In genomic region chr1:193172991-193173809, GRCm38 (mm10) we compare ENCODE assay signal across 8 mouse cellular contexts. TPM values are rescaled to one million over a fixed set of nuclear protein-coding genes. Genes with fewer than 3 reads are reported as not detected.
DNase-seq lines count a peak whose midpoint lies in the region; ATAC-seq lines count a peak whose summit lies in the region.

No protein-coding gene starts in this region.

- WGBS in heart, embryonic 14.5 days = under 1% methylated on average over 48 of the region's 48 CpGs
- WGBS in liver, embryonic 13.5 days (ENCODE audit: insufficient replicate concordance) = under 1% methylated on average over 48 of the region's 48 CpGs
- under 1% methylated on average over 48 of the region's 48 CpGs for WGBS in stomach, embryonic 16.5 days

- H3K9ac ChIP-seq in heart, embryonic 14.5 days (ENCODE audit: low read length) = peak overlapping the region; percentile 89
- H3K9ac ChIP-seq in liver, embryonic 13.5 days = peak overlapping the region; percentile 90
- peak overlapping the region; percentile 79 for H3K9ac ChIP-seq in stomach, embryonic 16.5 days (ENCODE audit: low read length)

- peaks cover 3% of the 10 kb centered on the region; the same call in 1 of the 2 replicates for H3K36me3 ChIP-seq in heart, embryonic 14.5 days (ENCODE audit: control insufficient read depth, insufficient read depth, low read length)
- no peaks in the 10 kb centered on the region for H3K36me3 ChIP-seq in liver, embryonic 13.5 days
- H3K36me3 ChIP-seq in stomach, embryonic 16.5 days (ENCODE audit: control insufficient read depth, insufficient read depth, low read length) = no peaks in the 10 kb centered on the region

- ATAC-seq in CD4-positive, CD25-positive, alpha-beta regulatory T cell, adult 4 months = peak; percentile 90
- peak; percentile 99 for ATAC-seq in heart, embryonic 14.5 days (ENCODE audit: insufficient number of reproducible peaks, insufficient read depth, low FRiP score, low read depth)
- ATAC-seq in liver, embryonic 13.5 days (ENCODE audit: low read depth) = peak; percentile 99
- ATAC-seq in stomach, embryonic 16.5 days (ENCODE audit: insufficient read depth, low FRiP score) = peak; percentile 98

- H3K27ac ChIP-seq in heart, embryonic 14.5 days (replicated peaks in 1 of 2; ENCODE audit: control insufficient read depth in 1 of 2, insufficient read depth in 1 of 2, low read depth in 2 of 2, low read length in 2 of 2) = peak overlapping the region; percentile 91 to 92
- peak overlapping the region; percentile 80 for H3K27ac ChIP-seq in liver, embryonic 13.5 days
- peak overlapping the region; percentile 89 for H3K27ac ChIP-seq in stomach, embryonic 16.5 days (ENCODE audit: low read length)

- peak; percentile 95 for DNase-seq in c-Kit-negative CD71-positive TER-119-positive erythroid progenitor cells, embryonic 14.5 days (ENCODE audit: low read depth, low spot score)
- peak; percentile 98 for DNase-seq in fibroblast of lung, adult 2 months (ENCODE audit: low read depth)
- peak; percentile 97 for DNase-seq in kidney, postnatal 14 days
- DNase-seq in liver, embryonic 13.5 days = peak; percentile 99
- peak; percentile 96 for DNase-seq in neural tube, embryonic 10.5 days (ENCODE audit: extremely low spot score, low spot score)

- no peaks in the 10 kb centered on the region for H3K27me3 ChIP-seq in heart, embryonic 14.5 days (ENCODE audit: control insufficient read depth, insufficient read depth, low read length)
- H3K27me3 ChIP-seq in liver, embryonic 13.5 days = no peaks in the 10 kb centered on the region
- no peaks in the 10 kb centered on the region for H3K27me3 ChIP-seq in stomach, embryonic 16.5 days (ENCODE audit: control insufficient read depth, insufficient read depth, low read length)

- H3K4me2 ChIP-seq in heart, embryonic 14.5 days (ENCODE audit: low read length) = peak overlapping the region; percentile 84
- peak overlapping the region; percentile 91 for H3K4me2 ChIP-seq in liver, embryonic 13.5 days
- H3K4me2 ChIP-seq in stomach, embryonic 16.5 days (ENCODE audit: low read depth, low read length) = peak overlapping the region; percentile 76

- H3K4me1 ChIP-seq in heart, embryonic 14.5 days (ENCODE audit: control insufficient read depth in 2 of 2, insufficient read depth in 2 of 2, low read length in 2 of 2) = peaks cover 14 to 36% of the 10 kb centered on the region in 2 experiments
- H3K4me1 ChIP-seq in liver, embryonic 13.5 days (replicated peaks) = peaks cover 40% of the 10 kb centered on the region
- peaks cover 16% of the 10 kb centered on the region for H3K4me1 ChIP-seq in stomach, embryonic 16.5 days (ENCODE audit: control insufficient read depth, insufficient read depth, low read length)

- peak overlapping the region; percentile 80 to 81 for H3K4me3 ChIP-seq in heart, embryonic 14.5 days (ENCODE audit: control insufficient read depth in 1 of 2, insufficient read depth in 1 of 2, low read depth in 1 of 2, low read length in 2 of 2)
- peak overlapping the region; percentile 88 for H3K4me3 ChIP-seq in liver, embryonic 13.5 days (replicated peaks)
- peak overlapping the region; percentile 67 for H3K4me3 ChIP-seq in stomach, embryonic 16.5 days (replicated peaks; ENCODE audit: low read length)

- no peaks in the 10 kb centered on the region for H3K9me3 ChIP-seq in heart, embryonic 14.5 days (ENCODE audit: control insufficient read depth, low read length)
- H3K9me3 ChIP-seq in liver, embryonic 13.5 days (replicated peaks) = no peaks in the 10 kb centered on the region
- H3K9me3 ChIP-seq in stomach, embryonic 16.5 days (replicated peaks; ENCODE audit: control insufficient read depth, low read length) = no peaks in the 10 kb centered on the region

RNA-seq across cellular contexts. Expression of gene A130010J15Rik, which starts 5.4 kb away (rescaled TPM):
- polyA plus RNA-seq in CD4-positive, CD25-positive, alpha-beta regulatory T cell, adult 4 months (2017; shearing (Covaris generic)) = 10 to 100 TPM; 15.7 to 16.1 TPM
- 12.9 and 13.4 TPM in 2 replicates for polyA plus RNA-seq in heart, embryonic 14.5 days (2014; fragmentation: Nextera tagmentation; extraction: Ambion mirVana)
- polyA plus RNA-seq in liver, embryonic 13.5 days (2015; fragmentation: Nextera tagmentation; extraction: Ambion mirVana) = 5.5 and 6.2 TPM in 2 replicates
- 15.8 and 17.7 TPM in 2 replicates for polyA plus RNA-seq in stomach, embryonic 16.5 days (2015; fragmentation: Nextera tagmentation; extraction: Ambion mirVana)

RNA-seq across cellular contexts. Expression of gene Irf6, which starts 20.3 kb away (rescaled TPM):
- 1 to 10 TPM; 7.3 to 9.3 TPM for polyA plus RNA-seq in CD4-positive, CD25-positive, alpha-beta regulatory T cell, adult 4 months (2017; shearing (Covaris generic))
- 6.1 and 7.2 TPM in 2 replicates for polyA plus RNA-seq in heart, embryonic 14.5 days (2014; fragmentation: Nextera tagmentation; extraction: Ambion mirVana)
- polyA plus RNA-seq in liver, embryonic 13.5 days (2015; fragmentation: Nextera tagmentation; extraction: Ambion mirVana) = 1.8 and 2.5 TPM in 2 replicates
- 74.0 and 91.4 TPM in 2 replicates for polyA plus RNA-seq in stomach, embryonic 16.5 days (2015; fragmentation: Nextera tagmentation; extraction: Ambion mirVana)

RNA-seq across cellular contexts. Expression of gene Traf3ip3, which starts 28.3 kb away (rescaled TPM):
- polyA plus RNA-seq in CD4-positive, CD25-positive, alpha-beta regulatory T cell, adult 4 months (2017; shearing (Covaris generic)) = 100 to 1,000 TPM; 367 to 455 TPM
- polyA plus RNA-seq in heart, embryonic 14.5 days (2014; fragmentation: Nextera tagmentation; extraction: Ambion mirVana) = 1.5 and 1.9 TPM in 2 replicates
- 7.1 and 7.3 TPM in 2 replicates for polyA plus RNA-seq in liver, embryonic 13.5 days (2015; fragmentation: Nextera tagmentation; extraction: Ambion mirVana)
- polyA plus RNA-seq in stomach, embryonic 16.5 days (2015; fragmentation: Nextera tagmentation; extraction: Ambion mirVana) = 5.0 and 8.5 TPM in 2 replicates

RNA-seq across cellular contexts. Expression of gene Lamb3, which starts 34.3 kb away (rescaled TPM):
- polyA plus RNA-seq in CD4-positive, CD25-positive, alpha-beta regulatory T cell, adult 4 months (2017; shearing (Covaris generic)) = 10 to 100 TPM; 22.2 to 30.4 TPM
- polyA plus RNA-seq in heart, embryonic 14.5 days (2014; fragmentation: Nextera tagmentation; extraction: Ambion mirVana) = 2.9 and 3.1 TPM in 2 replicates
- 0.21 and 0.25 TPM in 2 replicates for polyA plus RNA-seq in liver, embryonic 13.5 days (2015; fragmentation: Nextera tagmentation; extraction: Ambion mirVana)
- 17.6 and 24.6 TPM in 2 replicates for polyA plus RNA-seq in stomach, embryonic 16.5 days (2015; fragmentation: Nextera tagmentation; extraction: Ambion mirVana)

RNA-seq across cellular contexts. Expression of gene Diexf, which starts 43.1 kb away (rescaled TPM):
- polyA plus RNA-seq in CD4-positive, CD25-positive, alpha-beta regulatory T cell, adult 4 months (2017; shearing (Covaris generic)) = 1 to 10 TPM; 9.5 to 10.0 TPM
- polyA plus RNA-seq in heart, embryonic 14.5 days (2014; fragmentation: Nextera tagmentation; extraction: Ambion mirVana) = 6.3 and 6.4 TPM in 2 replicates
- polyA plus RNA-seq in liver, embryonic 13.5 days (2015; fragmentation: Nextera tagmentation; extraction: Ambion mirVana) = 3.7 and 3.9 TPM in 2 replicates
- 6.6 and 6.8 TPM in 2 replicates for polyA plus RNA-seq in stomach, embryonic 16.5 days (2015; fragmentation: Nextera tagmentation; extraction: Ambion mirVana)

Comparison
In these comparisons a context has a peak if more than half of its experiments do, and no peak if none do; other contexts are left out.
1. Peak in every context shown above with its lines: DNase-seq, ATAC-seq, H3K4me3 ChIP-seq and H3K27ac ChIP-seq.
2. RNA of gene Traf3ip3, which starts 28.3 kb away (polyA plus RNA-seq): 367 to 455 TPM in CD4-positive, CD25-positive, alpha-beta regulatory T cell, adult 4 months; 5.0 to 8.5 TPM in stomach, embryonic 16.5 days, 7.1 to 7.3 TPM in liver, embryonic 13.5 days and 1.5 to 1.9 TPM in heart, embryonic 14.5 days; every median in the first group is over 10 times any median in the second.